Mouse (Mus musculus) central nervous system, embryonic 11.5 days (tissue): ENCODE data around the gene Atg13. TPM values are rescaled to one million over a fixed set of nuclear protein-coding genes. Genes with fewer than 3 reads are reported as not detected.

Source experiments
- polyA plus RNA-seq: library from polyadenylated mRNA; depleted of rRNA; stranded (reverse); fragments of >200 nt; gene quantifications from 2 replicates; pipeline ENCODE4 v1.2.3, GENCODE M21; 2012; rRNA removed

The Atg13 gene
- 28.0 and 31.6 TPM in 2 replicates for polyA plus RNA-seq

GRCm38 (mm10) chr2:91710272-91711234 is at the start of gene Atg13, which contains the start of gene Harbi1:
Gene Atg13 (minus strand): TSS chr2:91710576.
Gene Harbi1 (plus strand): TSS chr2:91710852.

DNA sequence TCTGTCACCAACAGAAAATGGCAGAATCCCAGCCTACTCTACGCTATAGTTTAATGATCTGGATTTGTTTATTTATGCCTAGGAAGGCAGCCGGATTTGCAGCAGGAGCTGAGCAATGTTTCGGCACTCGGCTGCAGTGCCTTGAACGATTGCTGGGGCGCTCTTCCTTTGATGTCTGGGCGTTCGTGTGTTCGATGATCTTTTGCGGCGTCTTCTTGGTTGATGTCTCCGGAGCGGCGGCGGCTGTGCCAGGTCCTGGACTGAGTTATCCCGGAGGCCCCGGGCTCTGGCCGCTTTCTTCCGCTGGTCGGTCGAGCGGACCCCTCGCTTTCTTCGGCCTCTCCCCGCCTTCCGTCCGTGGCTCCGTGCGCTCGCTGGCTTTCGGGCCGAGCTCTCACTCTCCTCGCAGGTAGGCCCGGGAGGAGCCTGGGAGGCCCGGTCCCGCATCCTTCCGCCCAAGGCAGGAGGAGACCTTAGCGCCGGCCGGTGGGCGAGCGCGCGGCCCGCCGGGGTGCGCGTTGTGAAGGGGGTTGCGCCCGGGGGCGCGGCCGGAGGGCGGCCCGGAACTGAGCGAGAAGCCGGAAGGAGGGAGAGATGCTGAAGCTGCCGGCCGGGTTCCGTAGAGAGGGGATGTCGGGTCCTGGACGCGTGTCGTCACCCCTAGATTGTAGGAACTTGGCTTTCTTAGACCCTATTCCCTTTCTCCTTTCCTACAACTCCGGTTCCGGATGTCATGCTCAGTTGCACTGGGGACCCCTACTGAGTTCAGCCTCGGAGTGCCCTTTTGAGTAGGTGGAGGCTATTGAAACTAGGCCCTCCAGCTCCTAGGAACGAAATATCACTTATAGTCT is 19.8 kb upstream of the Atg13 start, which contains the start of gene Ambra1:
TSS of gene Ambra1 (plus strand) at position 164 of the 851 bp plus-strand sequence.

GRCm38 (mm10) chr2:91649553-91650359 is 60.6 kb downstream of the Atg13 start, which contains the start of the genes Zfp408 and Arhgap1:
Gene Zfp408 (minus strand): TSS chr2:91649791.
Gene Arhgap1 (plus strand): TSS chr2:91649860.

DNA sequence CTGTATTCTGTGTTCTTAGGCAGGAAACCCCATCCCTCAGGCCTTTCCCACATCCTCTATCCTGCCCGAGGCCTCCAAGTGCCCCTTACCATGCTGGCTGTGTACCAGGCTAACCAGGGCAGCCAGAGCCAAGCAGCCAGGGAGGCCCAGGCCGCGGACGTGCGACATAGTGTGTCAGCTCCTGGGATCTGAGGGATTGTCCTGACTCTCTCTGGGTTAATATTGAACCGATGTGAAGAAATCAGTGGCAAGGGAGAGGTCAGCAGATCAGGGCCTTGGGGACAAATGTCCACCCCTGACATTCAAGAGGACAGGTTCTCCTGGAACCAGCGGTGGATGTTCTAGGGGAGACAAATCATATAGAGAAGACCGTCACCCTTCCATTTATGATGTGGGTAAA is 74.1 kb downstream of the Atg13 start, which contains the start of gene F2:
TSS of gene F2 (minus strand) at position 186 of the 400 bp plus-strand sequence.

Other genes starting within 250 kb of the Atg13 start
- gene Ckap5, start 183.8 kb downstream of the Atg13 start, polyA plus RNA-seq = 117 and 120 TPM in 2 replicates
- 3.8 and 9.1 TPM in 2 replicates for gene F2, start 74.2 kb downstream of the Atg13 start, polyA plus RNA-seq
- gene Zfp408, start 60.8 kb downstream of the Atg13 start, polyA plus RNA-seq = 28.2 and 30.3 TPM in 2 replicates
- 53.6 and 62.0 TPM in 2 replicates for gene Arhgap1, start 60.7 kb downstream of the Atg13 start, polyA plus RNA-seq
- gene Harbi1, start 276 bp upstream of the Atg13 start, polyA plus RNA-seq = 10.6 and 10.7 TPM in 2 replicates
- 18.5 and 25.6 TPM in 2 replicates for gene Ambra1, start 19.6 kb upstream of the Atg13 start, polyA plus RNA-seq
- gene Chrm4, start 216.7 kb upstream of the Atg13 start, polyA plus RNA-seq = 0.88 and 1.6 TPM in 2 replicates
- gene Mdk, start 221.7 kb upstream of the Atg13 start, polyA plus RNA-seq = 930 and 1,149 TPM in 2 replicates
- not detected in 2 replicates for gene Gm9821, start 235.1 kb upstream of the Atg13 start, polyA plus RNA-seq